Mouse (Mus musculus): ENCODE measurements around the gene Rgr. TPM values are rescaled to one million over a fixed set of nuclear protein-coding genes. Genes with fewer than 3 reads are reported as not detected.

Gene Rgr
- polyA plus RNA-seq, 1 experiment from 2014 or later, result not detected

Other genes starting within 250 kb of the Rgr start
- gene Ccser2, start 80.2 kb downstream of the Rgr start, polyA plus RNA-seq (2014; fragmentation: Nextera tagmentation; extraction: Ambion mirVana), result 46.1 and 50.9 TPM in 2 replicates
- gene Lrit1, start 5.9 kb upstream of the Rgr start, polyA plus RNA-seq (2014; fragmentation: Nextera tagmentation; extraction: Ambion mirVana), result not detected in 2 replicates
- gene Lrit2, start 19.0 kb upstream of the Rgr start, polyA plus RNA-seq (2014; fragmentation: Nextera tagmentation; extraction: Ambion mirVana), result not detected in 2 replicates
- gene Cdhr1, start 49.4 kb upstream of the Rgr start, polyA plus RNA-seq (2014; fragmentation: Nextera tagmentation; extraction: Ambion mirVana), result 3.5 and 4.8 TPM in 2 replicates
- gene 2610528A11Rik, start 65.1 kb upstream of the Rgr start, polyA plus RNA-seq (2014; fragmentation: Nextera tagmentation; extraction: Ambion mirVana), result 0.68 TPM in 1 of 2 replicates, not detected in the other
- 208 and 215 TPM in 2 replicates for gene Ghitm, start 86.3 kb upstream of the Rgr start, polyA plus RNA-seq (2014; fragmentation: Nextera tagmentation; extraction: Ambion mirVana)

Data from neural tube, embryonic 11.5 days (tissue).